Mouse (Mus musculus) adrenal gland, postnatal 4 days (tissue): ENCODE results near the gene Wnt9a. TPM values are rescaled to one million over a fixed set of nuclear protein-coding genes. Genes with fewer than 3 reads are reported as not detected.
A peak's percentile ranks its signal among the peaks of the same experiment; 100 is the strongest.

ENCODE experiments used
- DNase-seq, 2 experiments: peaks; one replicate each; pipeline ENCODE4 v3.0.0; 2021 to 2022; ENCODE audit warnings: low spot score in 2 of 2, mixed read lengths in 2 of 2
- total RNA-seq, 2 experiments: library from RNA; stranded (reverse); gene quantifications; 2 replicates each; pipeline ENCODE4 v1.2.3; 2021

The Wnt9a gene
- total RNA-seq, 2 experiments from 2014 or later = 1.9 to 2.5 TPM

DNA sequence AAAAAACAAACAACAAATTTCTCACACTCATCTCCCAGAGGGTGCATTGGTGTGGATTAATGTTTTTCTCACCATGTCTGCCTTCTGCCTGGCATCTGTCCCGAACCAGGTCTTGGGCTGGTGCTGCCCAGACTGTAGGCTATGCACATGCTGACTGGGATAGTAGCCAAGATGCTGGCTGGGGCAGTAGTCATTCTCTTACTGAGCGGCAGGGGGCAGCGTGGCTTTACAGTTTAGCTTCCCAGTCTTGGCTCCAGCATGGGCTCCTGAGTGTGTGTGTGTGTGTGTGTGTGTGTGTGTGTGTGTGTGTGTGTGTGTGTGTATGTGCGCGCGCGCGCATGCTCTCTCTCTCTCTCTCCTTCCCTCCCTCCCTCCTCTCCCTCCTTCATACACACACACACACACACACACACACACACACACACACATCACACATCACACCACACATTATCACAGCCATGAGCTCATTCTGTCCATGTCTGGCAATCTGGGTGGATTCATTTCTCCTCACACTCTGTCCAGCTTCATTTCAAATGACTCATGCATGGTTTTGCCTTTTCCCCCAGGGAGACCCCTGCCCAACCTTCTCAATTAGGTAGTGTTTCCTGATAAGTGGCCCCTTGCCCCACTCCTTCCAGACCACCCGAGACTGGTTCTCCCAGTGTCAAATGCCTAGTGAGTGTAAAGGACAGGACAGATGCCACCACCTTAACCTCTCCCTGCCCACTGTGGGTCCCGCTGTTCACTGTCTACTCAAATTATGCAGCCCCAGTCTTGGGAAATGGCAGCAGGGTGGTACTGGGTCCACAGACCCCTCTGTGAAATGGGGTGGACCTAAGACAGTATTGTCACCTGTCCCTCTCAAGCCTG, 3.8 kb upstream of the Wnt9a start:
- DNase-seq = peak; percentile 51 to 70

DNA sequence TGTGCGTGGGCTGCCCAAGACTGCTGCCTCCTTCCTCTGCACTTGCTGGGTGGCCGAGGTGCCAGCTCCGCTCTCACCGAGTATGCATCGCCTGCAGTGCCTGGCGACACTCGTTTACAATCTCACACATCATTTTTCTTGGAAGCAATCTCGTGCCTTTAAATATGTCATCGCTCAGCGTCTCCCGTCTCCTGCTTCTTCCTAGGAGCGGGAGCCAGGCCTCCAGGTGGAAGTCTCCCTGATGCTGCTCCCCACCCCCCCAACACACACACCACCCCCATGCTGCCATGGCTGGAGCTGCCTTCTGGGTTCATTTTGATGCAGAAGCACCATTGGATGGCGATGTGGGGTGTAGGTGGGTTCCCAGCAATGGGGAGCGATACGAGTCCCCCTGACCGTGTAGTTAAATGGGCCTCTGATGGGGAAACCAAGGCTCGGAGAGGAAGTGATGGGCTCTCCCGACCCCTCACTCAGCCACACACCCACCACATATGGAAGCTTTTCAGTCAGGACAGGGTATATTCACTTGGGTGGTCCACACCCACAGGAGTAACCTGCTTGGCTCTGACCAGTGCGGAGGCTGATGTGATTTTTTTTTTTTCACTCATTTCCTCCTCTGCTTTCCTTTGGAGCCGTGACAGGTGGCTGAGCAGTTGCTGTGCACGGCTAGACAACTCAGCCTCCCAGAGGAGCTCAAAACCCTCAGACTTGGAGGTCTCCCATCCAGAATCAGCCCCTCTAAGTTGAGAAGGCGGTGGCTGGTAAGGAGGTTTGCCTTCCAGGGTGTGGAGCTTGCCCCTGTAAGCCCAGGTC, 1.5 kb upstream of the Wnt9a start:
- DNase-seq = no peak

GRCm38 (mm10) chr11:59305821-59306215, 910 bp upstream of the Wnt9a start:
- DNase-seq = no peak

GRCm38 (mm10) chr11:59307422-59308163, 865 bp downstream of the Wnt9a start:
- DNase-seq = peak; percentile 70 to 72

DNA sequence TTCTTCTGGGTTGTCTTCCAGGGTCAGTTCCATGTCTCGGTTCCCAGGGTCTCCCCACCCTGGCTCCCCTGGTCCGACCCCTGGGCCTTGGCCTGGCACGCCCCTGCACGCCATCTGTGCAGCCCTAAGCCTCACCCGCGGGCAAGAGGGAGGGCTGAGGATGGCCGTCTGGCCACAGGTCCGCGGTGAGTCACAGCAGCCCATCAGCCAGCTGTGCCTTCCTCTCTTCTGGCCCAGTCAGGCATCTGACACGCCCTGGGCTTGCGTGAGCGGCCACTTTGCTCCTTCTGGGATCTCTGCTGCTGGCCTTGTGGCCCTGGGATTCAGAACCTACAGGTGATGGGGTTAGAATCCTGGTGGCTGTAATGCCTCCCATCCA, 1.4 kb downstream of the Wnt9a start:
- no peak for DNase-seq

DNA sequence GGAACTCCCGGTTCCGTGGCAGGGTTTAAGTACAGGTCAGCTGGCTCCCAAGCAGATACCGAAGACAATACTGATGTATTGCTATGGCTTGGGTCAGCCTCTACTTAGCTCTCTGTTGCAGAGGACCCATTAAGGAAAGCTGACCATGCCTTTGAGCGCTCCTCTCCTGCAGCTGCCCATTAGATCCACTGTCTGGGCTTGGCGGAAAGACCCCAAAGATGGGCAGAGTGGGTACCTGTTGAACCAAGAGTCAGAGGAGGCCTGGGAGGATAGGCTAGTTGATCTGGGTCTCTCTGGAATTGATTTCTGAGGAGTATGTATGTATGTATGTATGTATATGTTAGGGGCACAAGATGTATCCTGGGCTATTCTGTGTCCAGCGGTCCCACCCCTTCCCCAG, 1.9 kb downstream of the Wnt9a start:
- no peak for DNase-seq

DNA sequence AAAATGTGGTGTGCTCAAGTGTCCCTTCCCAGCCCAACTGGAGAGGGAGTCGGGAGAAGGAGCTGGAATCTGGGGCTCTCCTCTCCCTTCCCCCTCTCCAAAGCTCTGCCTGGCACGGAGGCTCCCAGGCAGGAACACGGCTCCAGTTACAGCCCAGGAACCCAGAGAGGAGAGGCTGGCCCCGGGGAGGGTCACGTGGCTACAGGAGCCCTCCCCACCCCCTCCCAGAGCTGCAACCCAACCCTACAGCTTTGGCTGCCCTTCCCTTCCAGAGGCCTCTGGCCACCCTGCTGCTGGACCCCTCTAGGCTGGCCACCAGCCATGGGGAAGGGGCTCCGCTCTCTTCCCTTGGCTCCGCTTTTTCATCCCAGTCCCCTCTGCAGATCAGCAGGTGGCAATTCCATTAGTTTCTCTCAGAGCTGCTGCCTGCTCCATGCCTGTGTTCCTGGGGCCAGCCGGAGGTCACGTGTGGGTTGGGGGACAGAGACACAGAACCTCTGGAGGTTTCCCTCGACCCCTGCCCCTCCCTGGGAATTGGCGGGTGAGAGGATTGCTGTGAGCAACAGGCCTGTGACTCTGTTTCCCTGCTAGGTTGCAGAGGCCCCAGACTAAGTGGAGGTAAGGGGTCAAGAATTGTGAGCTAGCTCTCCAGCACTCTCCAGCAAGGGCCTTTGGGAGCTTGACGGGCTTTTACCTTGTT, 2.5 kb downstream of the Wnt9a start:
- DNase-seq = no peak

DNA sequence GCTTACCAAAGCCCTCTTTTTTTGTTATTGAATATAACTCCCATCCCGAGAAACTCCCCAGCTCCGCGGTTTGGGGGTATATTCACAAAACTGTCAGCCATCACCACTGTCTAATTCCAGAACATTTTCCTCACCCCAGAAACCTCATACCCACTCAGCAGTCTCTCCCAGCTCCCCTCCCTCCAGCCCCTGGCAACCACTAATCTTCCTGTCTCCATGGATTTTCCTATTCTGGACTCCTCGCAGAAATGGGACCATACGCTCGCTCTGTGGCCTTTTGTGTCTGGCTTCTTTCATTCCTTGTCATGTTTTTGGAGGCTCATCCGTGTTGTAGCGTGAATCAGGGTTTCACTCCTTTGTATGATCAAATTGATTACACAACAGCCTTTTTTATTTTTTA, 3.2 kb downstream of the Wnt9a start:
- no peak for DNase-seq

- no peak for DNase-seq
Observed at GRCm38 (mm10) chr11:59312060-59312459, 5.3 kb downstream of the Wnt9a start.

DNA sequence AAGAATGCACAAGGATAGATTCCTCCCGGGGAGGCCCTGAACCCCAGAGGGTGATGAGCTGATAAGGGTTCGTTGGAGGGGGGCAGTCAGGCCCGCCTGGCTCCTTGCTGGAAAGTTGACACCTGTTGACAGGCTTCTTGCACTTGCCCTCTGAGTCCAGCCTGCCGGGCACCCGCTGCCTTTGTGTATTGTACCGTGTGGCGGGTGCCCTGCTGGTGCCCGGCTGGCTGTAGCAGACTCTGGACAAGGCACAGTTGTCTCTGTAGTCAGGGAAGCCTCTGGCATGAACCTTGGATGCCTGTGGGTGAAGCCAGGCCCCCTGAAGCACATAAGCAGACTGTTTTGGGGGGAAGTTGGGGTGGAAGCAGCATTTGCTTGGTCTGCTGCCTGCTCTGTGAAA, 5.8 kb downstream of the Wnt9a start:
- DNase-seq = no peak

DNA sequence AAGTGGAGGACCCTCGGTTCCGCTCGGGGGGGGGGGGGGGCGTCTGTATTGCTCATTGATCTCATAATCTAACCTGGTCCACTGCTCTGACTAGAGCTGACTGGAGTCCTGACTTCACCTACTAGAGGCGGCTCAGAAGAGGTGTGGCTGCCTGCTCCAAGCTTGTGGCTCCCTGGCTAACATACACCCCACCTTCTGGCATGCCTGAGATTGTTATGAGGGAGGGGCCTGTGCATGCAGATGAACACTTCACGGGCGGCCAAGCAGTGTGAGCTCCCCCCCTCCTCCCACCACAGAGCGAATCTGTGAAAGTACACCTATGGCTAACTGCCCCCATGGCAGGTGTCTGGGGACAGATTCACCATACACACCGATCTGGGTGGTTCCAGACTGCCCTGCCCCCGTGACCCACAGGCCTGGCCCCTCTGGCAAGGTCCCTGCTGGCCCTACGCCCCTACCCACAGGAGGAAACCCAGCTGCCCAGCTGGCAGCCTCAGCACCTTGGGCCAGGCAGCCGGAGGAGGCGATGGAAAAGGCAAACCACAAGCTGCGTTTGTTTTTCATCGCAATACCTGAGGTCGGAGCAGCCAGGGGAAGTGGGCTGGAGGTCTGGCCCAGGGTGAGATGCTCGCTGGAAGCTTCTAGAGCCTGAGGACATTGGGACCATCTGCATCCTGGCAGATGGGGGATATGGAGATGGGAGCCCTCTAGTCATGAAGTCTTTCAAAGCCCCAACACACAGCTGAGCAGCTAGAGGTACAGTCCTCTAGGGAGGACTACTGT, 6.5 kb downstream of the Wnt9a start:
- no peak for DNase-seq

GRCm38 (mm10) chr11:59313944-59314343, 7.2 kb downstream of the Wnt9a start:
- no peak for DNase-seq

GRCm38 (mm10) chr11:59316517-59316916, 9.8 kb downstream of the Wnt9a start:
- DNase-seq = no peak

DNA sequence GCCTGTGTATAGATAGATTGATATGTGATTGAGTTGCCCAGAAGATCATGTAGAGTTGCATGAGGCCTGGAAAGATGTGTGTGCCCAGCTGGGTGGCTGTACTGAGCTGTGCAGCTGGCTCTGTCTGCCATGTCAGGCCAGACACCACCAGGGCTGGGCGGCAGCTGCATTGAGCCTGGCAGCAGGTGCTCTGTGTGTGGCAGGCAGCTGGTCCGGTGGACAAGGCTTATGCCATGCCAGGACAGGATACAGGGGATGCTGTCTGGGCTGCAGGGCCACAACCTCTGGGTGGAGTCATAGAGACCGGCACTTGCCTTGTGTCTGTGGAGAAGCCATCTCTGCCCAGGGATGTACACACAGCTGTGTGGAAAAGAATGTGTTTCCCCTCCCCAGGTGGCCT, 16.3 kb downstream of the Wnt9a start:
- no peak for DNase-seq

DNA sequence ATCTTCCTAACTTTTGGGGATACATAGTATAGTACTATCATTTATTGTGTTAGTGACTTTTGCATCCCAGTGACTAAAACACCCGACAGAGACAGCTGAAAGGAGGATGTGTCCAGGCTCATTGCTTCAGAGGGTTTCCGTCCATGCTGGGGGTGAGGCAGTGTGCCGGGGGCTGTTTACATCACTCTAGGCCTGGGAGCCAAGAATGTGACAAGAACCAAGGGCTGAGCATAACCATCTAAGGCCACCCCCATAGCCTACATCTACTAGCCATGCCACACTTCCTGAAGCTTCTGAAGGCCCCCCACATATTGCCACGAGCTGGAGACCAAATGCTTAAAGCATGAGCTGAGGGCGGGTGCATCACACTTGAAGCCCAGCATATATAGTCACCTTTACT, 18.0 kb downstream of the Wnt9a start:
- no peak for DNase-seq

- DNase-seq = no peak
Observed at GRCm38 (mm10) chr11:59327625-59328024, 20.9 kb downstream of the Wnt9a start.

- no peak for DNase-seq
Observed at GRCm38 (mm10) chr11:59329616-59330015, 22.9 kb downstream of the Wnt9a start.

DNA sequence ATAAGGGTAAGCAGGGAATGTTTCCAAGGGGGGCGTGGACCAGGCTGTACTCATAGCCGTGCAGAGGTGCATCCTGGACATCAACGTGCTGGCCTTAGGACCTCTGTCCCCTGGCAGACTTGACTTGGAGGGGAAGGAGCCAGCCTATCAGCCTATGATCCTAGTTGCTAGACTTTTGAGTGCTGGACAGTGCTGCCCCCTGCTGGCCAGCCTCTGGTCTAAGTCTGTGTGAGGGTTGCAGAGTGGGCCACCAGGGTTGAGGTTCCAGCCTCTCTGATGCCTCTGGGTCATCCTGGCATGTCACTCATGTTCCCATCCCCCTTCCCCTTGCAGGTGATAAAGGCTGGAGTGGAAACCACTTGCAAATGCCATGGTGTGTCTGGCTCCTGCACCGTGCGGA, 23.8 kb downstream of the Wnt9a start:
- DNase-seq = peak in 1 of 2 experiments; percentile 51

- no peak for DNase-seq
Observed at GRCm38 (mm10) chr11:59331167-59331869, 24.6 kb downstream of the Wnt9a start.

GRCm38 (mm10) chr11:59332938-59333337, 26.2 kb downstream of the Wnt9a start:
- no peak for DNase-seq
